Mouse (Mus musculus) heart, embryonic 11.5 days (tissue): ENCODE measurements around the gene Jazf1. TPM values are rescaled to one million over a fixed set of nuclear protein-coding genes. Genes with fewer than 3 reads are reported as not detected.

Source experiments
- ATAC-seq: fragments of 200-750 bp; cut with Nextera tagmentation; replicated peaks from 2 replicates; pipeline ENCODE4 v1.8.0; 2017; ENCODE audit warnings: moderate library complexity; ENCODE audit not compliant: insufficient number of reproducible peaks, low FRiP score, low TSS enrichment
- H3K27ac ChIP-seq: fragments of 300-500 bp; sonication (generic); 2 replicates; pipeline ENCODE4 v1.5.1; 2014; ENCODE audit warnings: mild to moderate bottlenecking, low read depth, low read length
- H3K27me3 ChIP-seq: fragments of 300-500 bp; sonication (generic); 2 replicates; pipeline ENCODE4 v1.6.1; 2014; ENCODE audit warnings: mild to moderate bottlenecking, low read length, mixed read lengths; ENCODE audit not compliant: control insufficient read depth, insufficient read depth
- H3K36me3 ChIP-seq: fragments of 300-500 bp; sonication (generic); 2 replicates; pipeline ENCODE4 v1.6.1; 2014; ENCODE audit warnings: mild to moderate bottlenecking, low read length, moderate library complexity, mixed read lengths; ENCODE audit not compliant: control insufficient read depth, insufficient read depth
- H3K4me1 ChIP-seq: fragments of 300-500 bp; sonication (generic); 2 replicates; pipeline ENCODE4 v1.6.1; 2014; ENCODE audit warnings: low read length; ENCODE audit not compliant: control insufficient read depth, insufficient read depth
- H3K4me2 ChIP-seq: fragments of 300-500 bp; sonication (generic); 2 replicates; pipeline ENCODE4 v1.6.1; 2014; ENCODE audit warnings: mild to moderate bottlenecking, moderate library complexity
- H3K4me3 ChIP-seq: fragments of 300-500 bp; sonication (generic); 2 replicates; pipeline ENCODE4 v1.5.1; 2014; ENCODE audit warnings: low read depth, low read length
- H3K9ac ChIP-seq: fragments of 300-500 bp; sonication (generic); 2 replicates; pipeline ENCODE4 v1.6.1; 2014; ENCODE audit warnings: mild to moderate bottlenecking, low read depth, low read length, moderate library complexity
- H3K9me3 ChIP-seq: fragments of 300-500 bp; sonication (generic); replicated peaks from 2 replicates; pipeline ENCODE4 v1.6.1; 2016; ENCODE audit warnings: low read length; ENCODE audit not compliant: control insufficient read depth
- WGBS: fragments of 180-500 bp; shearing (Covaris S2); extraction: QIAGEN DNeasy Blood & Tissue Kit; methylation state at CpG from one replicate; pipeline ENCODE4 v1.1.7; 2014; ENCODE audit not compliant: insufficient replicate concordance; 5-methylcytosine and 5-hydroxymethylcytosine counted together
- polyA plus RNA-seq: library from polyadenylated mRNA; unstranded; fragments of >200 nt; fragmentation: Nextera tagmentation; extraction: Ambion mirVana; gene quantifications from 2 replicates; pipeline ENCODE4 v1.2.1, GENCODE M21; 2014

Gene Jazf1
- polyA plus RNA-seq, 1 experiment from 2014 or later = 11.5 TPM

DNA sequence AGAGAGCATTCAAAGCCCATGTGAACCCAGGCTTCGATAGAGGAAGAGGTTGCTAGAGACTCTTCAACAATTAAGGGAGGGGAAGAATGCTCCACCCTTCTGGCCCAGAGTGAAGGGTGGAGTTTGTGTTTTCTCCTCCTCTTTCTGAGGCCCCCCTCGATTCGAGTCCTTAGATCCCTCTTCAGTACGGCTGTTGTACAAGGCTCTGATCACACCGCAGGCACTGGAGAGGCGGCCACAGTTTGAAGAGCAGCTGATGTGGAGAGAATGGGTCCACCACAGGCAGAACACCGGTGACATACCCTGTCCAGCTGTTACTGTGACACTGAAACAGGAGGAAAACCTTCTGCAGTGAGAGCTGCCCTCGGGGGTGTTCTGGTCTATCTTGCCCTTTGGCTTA lies 292.5 kb downstream of the Jazf1 start:
- Histone ChIP-seq H3K36me3 (no peaks in the 10 kb centered on the region; the same call in 1 of the 2 replicates), H3K9me3 (no peaks in the 10 kb centered on the region), H3K27ac (no peak overlapping the region), H3K9ac (no peak overlapping the region), H3K4me2 (no peak overlapping the region), H3K4me1 (no peaks in the 10 kb centered on the region), H3K27me3 (no peaks in the 10 kb centered on the region), H3K4me3 (no peak overlapping the region)
- WGBS = 77% methylated on average over 8 of the region's 8 CpGs
- ATAC-seq = no peak

- Histone ChIP-seq H3K36me3 (no peaks in the 10 kb centered on the region; the same call in 1 of the 2 replicates), H3K4me1 (no peaks in the 10 kb centered on the region), H3K4me3 (no peak overlapping the region), H3K27me3 (no peaks in the 10 kb centered on the region), H3K9me3 (no peaks in the 10 kb centered on the region), H3K27ac (no peak overlapping the region), H3K4me2 (no peak overlapping the region), H3K9ac (no peak overlapping the region)
- 72% methylated on average over 3 of the region's 3 CpGs for WGBS
- ATAC-seq = no peak
Observed at GRCm38 (mm10) chr6:52775350-52775749, 293.1 kb downstream of the Jazf1 start.

DNA sequence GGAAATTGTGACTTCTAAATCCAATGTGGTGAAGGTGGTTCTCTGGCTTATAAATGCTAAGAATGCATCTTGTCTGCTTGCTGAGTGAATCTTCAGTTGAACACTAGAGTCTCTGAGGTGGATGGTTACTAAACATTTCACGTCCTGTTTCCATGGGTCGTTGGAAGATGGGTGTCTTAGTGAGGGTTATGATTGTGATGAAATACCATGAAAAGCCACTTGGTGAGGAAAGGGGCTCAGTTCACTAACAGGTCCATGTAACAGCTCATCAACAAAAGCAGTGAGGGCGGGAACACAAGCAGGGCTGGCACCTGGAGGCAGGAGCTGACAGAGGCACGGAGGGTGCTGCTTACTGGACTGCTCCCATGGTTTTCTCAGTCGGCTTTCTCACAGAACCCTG lies 295.3 kb downstream of the Jazf1 start:
- Histone ChIP-seq H3K27ac (no peak overlapping the region), H3K36me3 (peaks cover 3% of the 10 kb centered on the region; the same call in 1 of the 2 replicates), H3K4me3 (no peak overlapping the region), H3K9me3 (no peaks in the 10 kb centered on the region), H3K4me2 (no peak overlapping the region), H3K27me3 (no peaks in the 10 kb centered on the region), H3K9ac (no peak overlapping the region), H3K4me1 (no peaks in the 10 kb centered on the region)
- no peak for ATAC-seq
- 80% methylated on average over 5 of the region's 5 CpGs for WGBS

DNA sequence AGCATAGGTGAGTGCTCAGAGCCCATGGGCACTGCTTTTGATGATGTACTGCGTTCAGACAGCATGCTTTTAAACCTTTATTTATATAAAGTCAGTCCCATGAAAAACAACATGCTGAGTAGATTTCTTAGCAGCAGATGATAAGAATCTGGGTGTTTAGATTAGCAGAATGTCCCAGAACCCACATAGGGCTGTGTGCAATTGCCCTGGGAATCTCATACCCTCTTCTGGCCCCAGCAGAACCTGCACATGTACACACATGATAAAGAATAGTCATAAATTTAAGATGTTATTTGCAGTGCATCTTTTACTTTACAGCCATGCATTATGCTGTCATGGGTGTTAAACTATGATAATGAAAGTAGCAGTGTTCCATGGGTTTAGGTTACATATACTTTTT lies 297.6 kb downstream of the Jazf1 start:
- no peaks in the 10 kb centered on the region for H3K4me1 ChIP-seq
- WGBS = 65% methylated on average over 1 of the region's 1 CpGs
- no peak for ATAC-seq

DNA sequence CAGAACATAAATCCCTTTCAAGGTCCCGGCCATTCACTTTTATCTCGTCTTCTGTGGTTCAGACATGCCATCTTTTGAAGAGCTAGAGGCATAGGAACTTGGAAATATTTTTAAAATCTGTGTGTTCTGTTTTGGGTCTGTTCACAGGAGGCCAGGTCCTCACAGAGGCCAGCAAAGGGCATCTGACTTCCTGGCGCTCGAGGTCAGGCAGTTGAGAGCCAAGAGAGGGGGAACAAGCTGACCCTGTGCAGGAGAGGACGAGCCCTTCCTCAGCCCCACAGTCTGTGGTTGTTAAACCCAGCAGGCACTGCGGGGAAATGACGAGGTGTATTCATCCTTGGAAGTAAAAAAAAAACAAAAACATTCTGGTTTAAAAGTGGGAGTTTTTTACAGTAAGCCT lies 303.2 kb downstream of the Jazf1 start:
- peaks cover 21% of the 10 kb centered on the region for H3K36me3 ChIP-seq
- no peaks in the 10 kb centered on the region for H3K4me1 ChIP-seq
- H3K4me2 ChIP-seq = no peak overlapping the region
- WGBS = 55% methylated on average over 7 of the region's 7 CpGs
- H3K27ac ChIP-seq = no peak overlapping the region
- no peak overlapping the region for H3K4me3 ChIP-seq
- no peaks in the 10 kb centered on the region for H3K27me3 ChIP-seq
- ATAC-seq = no peak
- H3K9ac ChIP-seq = no peak overlapping the region
- H3K9me3 ChIP-seq = no peaks in the 10 kb centered on the region

More for the DNA sequence above, 297.6 kb downstream of the Jazf1 start:
- no peak overlapping the region for H3K9ac ChIP-seq
- H3K36me3 ChIP-seq = peaks cover 15% of the 10 kb centered on the region
- no peaks in the 10 kb centered on the region for H3K9me3 ChIP-seq
- H3K4me3 ChIP-seq = no peak overlapping the region
- H3K27ac ChIP-seq = no peak overlapping the region
- H3K4me2 ChIP-seq = no peak overlapping the region
- H3K27me3 ChIP-seq = no peaks in the 10 kb centered on the region

DNA sequence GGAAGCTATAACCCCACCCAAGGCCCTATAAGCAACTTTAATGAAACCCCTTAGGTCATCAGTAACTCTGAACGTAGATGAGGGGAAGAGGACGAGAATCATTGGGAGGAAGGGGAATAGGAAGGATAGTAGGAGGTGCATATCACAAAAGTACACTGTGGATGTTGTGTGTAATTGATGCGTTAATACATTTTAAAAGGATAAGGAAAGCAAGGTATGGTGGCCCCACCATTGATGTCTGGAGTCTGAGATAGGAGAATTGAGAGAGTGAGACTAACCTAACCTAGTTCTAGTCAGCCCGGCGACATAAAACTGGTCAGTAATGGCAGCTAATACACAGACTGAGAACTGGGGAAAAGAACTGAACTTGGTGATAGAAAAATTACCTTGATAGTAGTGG lies 315.6 kb downstream of the Jazf1 start:
- 85% methylated on average over 5 of the region's 5 CpGs for WGBS
- peaks cover 18% of the 10 kb centered on the region for H3K36me3 ChIP-seq
- H3K4me2 ChIP-seq = no peak overlapping the region
- H3K4me1 ChIP-seq = no peaks in the 10 kb centered on the region
- H3K27ac ChIP-seq = no peak overlapping the region
- no peak overlapping the region for H3K9ac ChIP-seq
- no peak for ATAC-seq
- H3K4me3 ChIP-seq = no peak overlapping the region
- no peaks in the 10 kb centered on the region for H3K9me3 ChIP-seq
- H3K27me3 ChIP-seq = no peaks in the 10 kb centered on the region

GRCm38 (mm10) chr6:52734630-52735029 lies 333.8 kb downstream of the Jazf1 start:
- no peak for ATAC-seq
- 78% methylated on average over 2 of the region's 2 CpGs for WGBS
- Histone ChIP-seq H3K4me1 (0 out of 2 replicates have a peak, but pooled peaks cover 1% of the 10 kb centered on the region), H3K27me3 (no peaks in the 10 kb centered on the region), H3K27ac (no peak overlapping the region), H3K4me3 (no peak overlapping the region), H3K4me2 (no peak overlapping the region), H3K9ac (no peak overlapping the region), H3K36me3 (peaks cover 6% of the 10 kb centered on the region; the same call in 1 of the 2 replicates), H3K9me3 (no peaks in the 10 kb centered on the region)

- no peak overlapping the region for H3K4me3 ChIP-seq
- H3K9me3 ChIP-seq = no peaks in the 10 kb centered on the region
- H3K27me3 ChIP-seq = no peaks in the 10 kb centered on the region
- H3K4me2 ChIP-seq = no peak overlapping the region
- H3K27ac ChIP-seq = no peak overlapping the region
- H3K4me1 ChIP-seq = 0 out of 2 replicates have a peak, but pooled peaks cover 2% of the 10 kb centered on the region
- ATAC-seq = no peak
- no peak overlapping the region for H3K9ac ChIP-seq
- 0 out of 2 replicates have a peak, but pooled peaks cover 4% of the 10 kb centered on the region for H3K36me3 ChIP-seq
- WGBS = 26% methylated on average over 4 of the region's 4 CpGs
Observed at GRCm38 (mm10) chr6:52730338-52730737, 338.1 kb downstream of the Jazf1 start.

DNA sequence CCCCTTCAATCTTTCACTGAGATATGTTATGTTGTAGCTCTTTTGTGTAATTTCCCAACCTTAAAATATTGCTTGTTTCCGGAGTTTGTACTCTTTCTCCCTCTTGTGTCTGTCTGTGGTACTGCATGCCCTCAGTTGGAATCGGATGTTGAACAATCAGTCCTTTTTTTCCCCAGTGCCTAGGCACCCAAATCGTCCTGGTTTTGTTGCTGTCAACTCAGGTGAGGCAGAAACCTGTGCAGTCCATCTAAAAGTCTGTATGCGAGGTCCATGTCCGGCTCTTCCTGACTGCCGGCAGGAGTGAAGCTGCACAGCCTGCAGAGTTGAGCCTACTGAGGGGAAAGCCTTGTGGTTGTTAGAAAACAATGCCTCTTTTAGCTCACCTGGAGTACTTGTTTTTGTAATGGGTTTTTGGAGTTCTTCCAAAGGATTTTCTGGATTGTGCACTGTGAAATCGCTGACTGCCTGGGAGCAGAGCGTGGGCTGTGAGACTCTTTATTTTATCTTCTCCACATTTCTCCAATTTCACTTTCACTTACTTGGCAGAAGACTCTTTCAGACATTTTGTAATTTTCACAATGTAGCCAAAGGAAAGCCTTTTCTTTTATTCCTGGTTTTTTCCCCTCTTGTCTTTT lies 343.5 kb downstream of the Jazf1 start:
- H3K27ac ChIP-seq = no peak overlapping the region
- 0 out of 2 replicates have a peak, but pooled peaks cover 3% of the 10 kb centered on the region for H3K36me3 ChIP-seq
- no peak for ATAC-seq
- no peak overlapping the region for H3K4me3 ChIP-seq
- no peak overlapping the region for H3K4me2 ChIP-seq
- WGBS = 65% methylated on average over 8 of the region's 8 CpGs
- H3K27me3 ChIP-seq = no peaks in the 10 kb centered on the region
- 0 out of 2 replicates have a peak, but pooled peaks cover 2% of the 10 kb centered on the region for H3K4me1 ChIP-seq
- no peaks in the 10 kb centered on the region for H3K9me3 ChIP-seq
- no peak overlapping the region for H3K9ac ChIP-seq
